Mouse (Mus musculus): ENCODE data around the gene Mymx.

The Mymx gene

DNA sequence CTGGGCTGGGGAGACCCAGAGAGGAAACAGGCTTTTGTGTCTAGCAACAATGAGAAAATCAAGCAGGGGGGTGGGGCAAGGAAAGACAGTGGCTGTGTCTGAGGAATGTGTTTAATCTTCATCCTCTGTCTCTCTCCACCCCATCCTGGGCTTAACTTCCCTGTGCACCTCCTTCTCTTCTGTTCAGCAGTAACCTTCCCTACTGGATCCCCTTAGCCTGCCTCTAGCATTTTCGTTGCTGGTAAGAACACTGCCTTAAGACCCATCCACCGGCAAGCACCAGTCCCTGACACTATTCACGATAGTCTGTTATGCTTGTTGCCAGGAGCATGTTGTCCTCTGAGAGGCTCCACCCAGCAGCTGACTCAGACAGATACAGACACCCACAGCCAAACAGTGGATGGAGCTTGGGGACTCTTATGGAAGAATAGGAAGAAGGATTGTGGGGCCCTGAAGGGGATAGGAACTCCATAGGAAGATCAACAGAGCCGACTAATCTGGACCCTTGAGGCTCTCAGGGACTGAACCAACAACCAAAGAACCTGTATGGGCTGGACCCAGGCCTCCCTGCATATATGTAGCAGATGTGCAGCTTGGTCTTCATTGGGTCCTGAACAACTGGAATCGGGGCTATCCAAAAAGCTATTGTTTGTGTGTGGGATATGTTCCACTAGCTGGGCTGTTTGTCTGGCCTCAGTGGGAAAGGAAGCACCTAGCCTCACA, 8.4 kb upstream of the Mymx start:
- no peak for DNase-seq

DNA sequence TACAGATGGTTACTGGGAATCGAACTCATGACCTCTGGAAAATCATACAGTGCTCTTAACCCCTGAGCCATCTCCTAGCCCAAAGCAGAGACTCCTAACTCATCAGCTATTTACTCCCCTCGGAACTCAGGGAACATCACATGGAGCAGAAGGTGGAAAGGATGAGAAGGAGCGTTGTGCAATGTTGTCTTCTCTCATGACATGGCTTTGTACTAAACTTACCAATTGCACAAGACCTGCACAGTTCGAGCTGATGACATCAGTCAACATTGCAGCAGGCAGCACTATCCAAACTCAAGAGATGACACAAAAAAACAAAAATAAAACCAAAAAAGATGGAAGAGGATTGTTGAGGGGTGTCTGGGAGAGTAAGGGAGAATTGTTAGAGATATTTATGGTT, 6.5 kb upstream of the Mymx start:
- no peak for DNase-seq

DNA sequence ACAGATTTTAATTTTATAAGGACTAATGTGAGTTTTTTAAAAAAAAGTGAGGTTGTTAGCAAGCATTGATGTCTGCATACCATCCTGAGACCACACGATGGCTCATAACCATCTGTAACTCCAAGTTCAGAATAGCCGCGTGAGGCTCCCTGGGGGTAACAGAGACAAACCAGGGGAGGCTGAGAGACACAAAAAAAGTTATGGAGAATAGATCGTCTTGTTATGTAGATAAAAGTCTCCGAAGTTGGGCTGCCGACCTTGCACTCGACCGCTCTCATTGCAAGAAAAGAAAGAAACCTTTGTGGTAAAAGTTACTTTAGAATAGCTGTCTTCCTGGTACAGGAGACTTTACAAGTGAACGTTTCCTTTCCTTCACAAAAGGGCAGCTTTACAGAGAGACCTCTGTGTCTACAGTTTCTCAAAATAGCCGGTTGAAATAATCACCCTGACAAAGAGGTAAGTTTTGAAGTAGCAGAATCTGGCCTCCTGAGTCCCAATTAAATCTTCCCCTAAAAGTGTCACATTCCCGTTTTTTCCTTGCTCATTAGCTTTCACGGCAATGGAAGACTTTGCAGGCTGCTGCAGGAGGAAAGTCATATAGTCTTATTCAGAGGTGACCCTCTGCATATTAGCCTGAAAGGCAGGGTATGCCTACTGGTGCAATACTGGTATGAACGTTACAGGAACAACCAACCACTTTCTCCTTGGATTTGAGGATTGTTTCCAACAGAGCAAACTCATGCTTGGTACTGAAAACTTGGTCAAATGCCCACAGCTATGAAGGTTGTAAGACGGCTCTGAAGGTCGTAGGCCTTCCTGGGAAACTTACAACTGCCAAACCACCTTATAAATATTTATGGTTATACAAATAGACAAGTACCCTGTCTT, 5.3 kb upstream of the Mymx start:
- no peak for DNase-seq

DNA sequence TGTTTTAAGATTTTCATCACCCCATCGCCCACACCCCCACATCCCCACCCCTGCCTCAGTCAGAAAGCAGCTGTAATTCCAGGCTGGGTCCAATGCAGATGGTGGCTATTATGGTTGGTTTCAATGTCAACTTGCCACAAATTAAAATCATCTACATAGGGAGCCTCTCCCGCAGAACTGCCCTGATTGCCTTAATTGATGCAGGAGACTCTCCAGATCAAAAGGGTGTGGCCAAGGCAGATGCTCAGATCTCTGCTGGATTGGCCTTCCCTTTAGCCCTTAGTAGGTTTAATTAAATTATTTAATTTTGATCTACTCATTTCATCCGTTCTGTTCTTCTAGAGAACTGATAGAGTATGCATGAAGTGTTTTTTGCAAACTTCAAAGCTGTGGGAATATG, 1.1 kb upstream of the Mymx start:
- DNase-seq = no peak

DNA sequence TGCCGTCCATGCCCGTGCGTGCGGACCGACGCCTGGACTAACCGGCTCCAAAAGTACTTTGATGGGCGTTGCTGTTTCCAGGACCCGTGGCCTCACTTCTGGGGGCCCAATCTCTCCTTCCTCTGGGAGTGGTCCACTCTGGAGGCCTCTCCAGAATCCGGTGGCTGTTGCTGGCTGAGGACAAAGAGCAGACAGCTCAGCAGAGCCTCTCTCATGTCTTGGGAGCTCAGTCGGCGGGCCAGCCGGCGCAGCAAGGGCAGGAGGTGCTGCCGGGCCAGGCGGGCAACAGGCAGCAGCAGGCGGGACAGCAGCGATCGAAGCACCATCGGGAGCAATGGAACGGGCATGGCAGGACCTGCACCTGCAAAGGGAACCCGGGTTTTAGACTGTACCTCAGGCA, 577 bp downstream of the Mymx start:
- no peak for DNase-seq

DNA sequence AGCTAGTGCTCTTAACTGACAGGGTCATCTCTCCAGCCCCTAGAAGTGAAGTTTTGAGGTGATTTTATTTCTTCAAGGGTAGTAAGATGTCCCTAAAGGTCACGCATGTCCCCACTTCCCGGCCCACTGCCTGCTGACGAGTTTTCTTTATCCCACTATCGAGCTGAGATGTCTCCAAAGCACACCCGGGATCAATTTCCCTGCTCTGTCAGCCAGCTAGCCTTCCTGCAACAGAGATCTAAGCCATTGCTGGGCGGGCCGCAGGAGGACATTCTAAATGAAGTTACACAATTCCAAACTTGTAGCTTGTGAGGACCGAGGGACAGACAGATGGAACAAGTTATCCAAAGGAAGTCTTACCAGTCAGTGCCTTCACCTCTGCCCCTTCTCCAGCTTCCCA, 1.6 kb downstream of the Mymx start:
- no peak for DNase-seq

DNA sequence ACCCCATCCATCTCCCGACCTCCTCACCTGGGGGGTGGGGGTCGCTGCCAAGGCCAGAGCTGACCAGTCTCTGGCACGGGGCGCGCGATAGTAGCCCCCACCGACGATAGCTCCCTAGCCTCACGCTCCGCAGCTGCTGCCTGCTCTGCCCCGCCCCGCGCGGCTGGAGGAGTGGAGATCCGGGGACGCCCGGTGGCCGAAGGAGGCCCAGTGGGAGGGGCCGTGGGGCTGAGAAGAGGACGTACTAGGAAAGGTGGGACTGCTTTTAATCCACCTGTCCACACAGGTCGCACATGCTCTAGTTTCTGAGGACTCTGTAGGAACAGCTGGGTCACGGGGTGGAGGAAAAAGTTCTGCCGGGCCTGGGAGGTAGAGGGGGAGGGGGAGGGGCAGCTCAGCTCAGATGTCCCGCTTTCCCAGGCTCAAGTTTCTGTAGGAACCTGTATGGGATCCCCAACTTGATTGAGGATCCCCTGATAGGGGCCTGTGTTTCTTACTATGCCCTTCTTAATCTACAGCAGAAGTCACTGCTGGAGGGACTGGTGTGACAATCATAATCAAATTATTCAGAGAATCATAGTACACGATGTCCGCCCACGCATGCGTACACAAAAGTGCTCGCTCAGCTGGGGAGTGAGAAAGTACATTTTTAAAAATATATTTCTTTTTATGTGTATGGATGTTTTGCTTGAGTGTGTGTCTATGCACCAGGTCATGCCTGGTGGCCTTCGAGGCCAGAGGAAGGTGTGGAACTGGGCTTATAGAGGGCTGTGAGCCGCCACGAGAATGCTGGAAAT, 2.3 kb downstream of the Mymx start, which contains the start of gene Slc29a1:
Gene Slc29a1 (minus strand): TSS at position 161 of the 797 bp plus-strand sequence.
- DNase-seq = peak; percentile 48

DNA sequence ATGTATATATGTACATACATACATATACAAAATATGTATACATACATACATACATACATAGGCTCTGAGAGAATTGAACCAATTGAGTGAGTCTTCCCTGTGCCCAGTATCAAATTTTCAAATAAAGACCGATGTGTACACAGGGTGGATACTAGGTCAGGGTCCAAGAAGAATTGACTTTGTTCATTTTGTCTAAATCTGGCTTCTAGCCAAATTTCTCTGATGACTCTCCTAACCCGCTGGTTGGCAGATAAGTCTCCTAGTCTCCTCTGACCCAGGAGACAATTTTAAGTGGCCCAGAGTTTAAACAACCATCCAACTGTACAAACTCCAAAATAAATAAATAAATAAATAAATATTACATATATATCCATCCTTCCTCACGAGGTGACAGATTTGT, 3.0 kb downstream of the Mymx start:
- no peak for DNase-seq

DNA sequence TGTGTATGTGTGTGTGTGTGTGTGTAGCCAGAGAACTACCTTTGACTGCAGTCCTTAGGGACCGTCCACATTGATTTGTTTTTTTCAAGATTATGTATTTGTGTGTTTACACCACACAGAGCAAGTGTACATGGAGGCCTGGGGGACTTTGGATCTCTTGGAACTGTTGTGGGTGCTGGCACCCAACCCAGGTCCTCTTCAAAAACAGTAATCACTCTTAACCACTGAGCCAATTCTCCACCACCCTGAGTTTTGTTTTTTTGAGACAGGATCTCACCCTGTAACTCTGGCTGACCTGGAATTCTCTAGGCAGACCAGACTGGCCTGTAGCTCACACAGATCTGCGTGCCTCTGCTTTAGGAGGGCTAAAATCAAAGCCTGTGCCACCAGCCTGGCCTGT, 3.5 kb downstream of the Mymx start:
- no peak for DNase-seq

DNA sequence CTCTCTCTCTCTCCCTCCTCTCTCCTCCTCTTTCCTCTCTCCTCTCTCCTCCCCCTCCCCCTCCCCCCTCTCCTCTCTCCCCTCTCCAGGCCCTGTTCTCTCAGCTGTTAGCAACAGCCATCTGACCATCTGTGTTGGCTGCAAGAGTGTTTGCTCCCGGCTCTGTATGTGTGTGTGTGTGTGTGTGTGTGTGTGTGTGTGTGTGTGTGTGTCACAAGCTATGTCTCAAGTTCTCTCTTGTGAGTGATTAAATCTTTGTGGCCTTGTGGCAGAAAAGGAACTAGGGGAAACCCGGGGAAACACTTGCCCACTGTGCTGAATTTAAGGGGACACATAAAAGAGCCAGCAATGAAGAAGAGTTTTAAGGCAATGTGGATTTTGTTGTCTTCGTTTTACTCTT, 4.1 kb downstream of the Mymx start:
- DNase-seq = no peak

DNA sequence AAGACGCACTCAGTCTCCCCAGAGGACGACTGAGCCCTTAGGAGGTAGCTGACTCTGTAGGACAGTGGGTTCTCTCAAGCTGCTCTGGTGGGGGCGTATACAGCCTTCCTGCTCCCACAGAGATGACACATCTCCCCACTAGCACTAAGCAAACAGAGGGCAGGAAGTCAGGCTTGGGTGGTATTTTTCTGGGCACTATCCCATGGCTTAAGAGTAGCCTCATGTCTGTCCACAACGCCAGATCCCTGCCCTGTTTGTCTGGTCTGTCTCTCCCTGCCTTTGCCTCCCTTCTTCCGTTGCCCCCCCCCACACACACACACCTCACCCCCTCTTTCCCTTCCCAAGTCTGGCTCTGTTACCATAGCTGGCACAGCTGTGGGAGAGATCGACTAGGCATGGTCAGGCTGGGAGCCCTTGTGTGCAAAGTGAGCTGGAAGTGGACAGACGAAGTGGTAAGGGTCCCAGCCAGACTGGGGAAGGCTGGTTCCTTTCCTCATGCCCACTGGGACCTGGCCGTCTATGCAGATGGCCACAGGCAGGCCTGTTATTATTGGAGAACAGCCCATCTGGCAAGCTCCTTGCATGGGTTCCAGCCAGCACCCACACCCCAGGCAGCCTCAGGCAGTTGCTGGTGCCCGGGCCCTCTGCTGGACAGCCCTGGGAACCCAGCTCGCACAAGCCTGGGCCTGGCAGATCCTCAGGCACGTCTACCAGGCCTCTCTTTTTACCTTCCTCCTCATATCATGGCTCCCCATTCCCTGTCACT, 5.1 kb downstream of the Mymx start:
- peak; percentile 82 for DNase-seq

DNA sequence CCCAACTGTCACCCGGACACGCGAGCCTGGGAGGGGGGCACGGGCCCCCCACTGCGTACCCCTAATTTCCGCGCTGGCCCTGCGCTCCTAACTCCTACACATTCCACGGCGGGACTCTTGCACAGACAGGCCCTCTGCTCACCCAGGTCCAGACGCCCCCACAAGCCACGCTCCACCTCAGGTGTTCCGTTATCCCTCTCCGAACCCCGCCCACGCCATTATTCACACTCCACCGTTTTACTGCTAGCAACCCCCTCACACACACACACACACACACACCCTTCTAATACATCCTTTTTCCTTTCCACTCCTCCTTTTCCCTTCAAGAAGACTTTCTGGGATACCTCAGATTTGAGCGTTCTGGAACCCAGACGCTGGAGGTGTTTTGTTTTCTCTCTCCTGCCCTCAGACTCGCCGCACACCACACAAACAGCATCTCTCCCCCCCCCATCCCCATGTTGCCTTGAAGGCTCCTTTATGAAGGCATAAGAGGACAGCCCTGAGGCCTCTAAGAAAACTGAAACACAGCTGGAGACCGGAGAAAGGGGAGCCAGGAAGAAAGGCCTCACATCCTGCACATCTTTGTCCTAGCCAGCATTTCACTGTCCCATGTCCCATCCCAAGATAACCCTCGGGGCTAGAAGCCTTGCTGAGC, 6.0 kb downstream of the Mymx start:
- no peak for DNase-seq

DNA sequence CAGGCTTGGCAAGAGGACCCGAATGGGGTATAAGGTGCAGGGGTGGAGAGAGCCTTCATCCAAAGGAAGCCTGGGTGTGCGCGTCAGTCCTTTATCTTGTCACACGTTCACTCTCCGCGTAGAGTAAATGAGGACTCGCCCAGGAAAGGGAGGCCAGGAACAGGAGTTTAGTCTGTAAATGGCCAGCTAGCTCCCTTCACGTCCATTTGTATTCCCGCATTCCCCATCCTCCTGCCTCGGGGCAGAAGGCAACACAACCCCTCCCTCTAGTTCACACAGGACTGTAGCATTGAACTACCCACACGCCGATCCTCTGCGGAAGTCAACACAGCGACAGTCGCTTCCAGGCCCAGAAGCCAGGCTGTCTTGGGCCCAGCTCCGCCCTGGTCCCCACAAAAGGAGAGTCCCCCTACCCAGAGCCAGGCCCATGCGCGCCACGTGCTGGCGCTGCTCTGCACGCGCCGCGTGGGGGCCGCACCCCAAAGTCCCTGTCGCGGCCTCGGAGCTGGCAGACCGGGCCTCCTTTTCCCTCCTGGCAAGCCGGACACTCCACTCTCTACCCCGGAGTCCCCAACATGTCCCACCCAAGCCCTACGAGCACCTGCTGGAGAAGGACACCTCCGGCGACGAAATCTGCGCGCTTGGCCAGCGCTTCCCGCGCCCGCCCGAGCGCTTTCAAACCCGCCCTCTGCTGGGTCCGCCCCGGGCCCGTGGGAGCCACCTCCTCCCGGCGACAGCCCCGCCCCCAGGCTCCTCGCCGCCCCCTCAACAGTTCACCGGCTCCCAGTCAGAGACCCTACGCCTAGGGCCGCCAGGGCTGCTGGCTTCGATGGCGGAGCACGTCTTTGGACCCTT, 6.8 kb downstream of the Mymx start:
- DNase-seq = peak; percentile 93

DNA sequence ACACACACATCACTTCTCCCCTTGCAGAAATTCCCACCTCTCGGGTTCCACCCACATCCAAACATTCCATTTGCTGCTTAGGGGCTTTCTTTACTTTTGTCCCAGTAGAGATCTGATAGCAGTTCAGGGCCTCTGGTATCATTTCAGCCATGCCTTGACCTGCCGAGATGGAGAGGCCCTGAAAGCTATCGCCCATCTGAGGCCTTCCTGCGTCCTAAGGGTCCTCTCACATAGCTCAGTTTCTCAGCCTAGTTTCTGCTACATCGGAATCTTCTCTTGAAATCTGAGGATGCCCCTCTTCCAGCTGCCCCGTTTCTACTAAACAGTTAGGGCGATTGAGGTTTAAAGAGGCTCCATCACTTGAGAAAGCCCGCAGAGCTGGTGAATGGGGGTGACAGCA, 7.7 kb downstream of the Mymx start:
- peak; percentile 10 for DNase-seq

DNA sequence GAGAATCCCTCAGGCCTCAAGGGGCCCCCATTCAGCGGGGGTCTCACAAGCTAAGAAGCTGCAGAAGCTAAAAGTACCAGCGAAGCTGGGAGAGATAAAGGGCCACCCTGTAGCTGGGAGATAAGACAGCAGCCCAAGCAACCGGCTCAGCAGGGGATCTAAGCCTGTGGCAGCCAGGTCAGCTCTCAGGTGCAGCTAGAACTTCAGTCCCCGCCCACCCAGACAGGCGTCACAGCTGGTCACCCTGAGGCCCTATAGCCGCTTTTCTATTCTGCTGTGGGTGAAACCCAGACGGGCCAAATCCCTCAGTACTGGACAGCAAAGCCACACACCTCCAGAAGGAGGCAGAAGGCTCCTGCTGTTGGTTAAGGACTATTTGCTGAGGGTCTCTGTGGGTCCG, 8.4 kb downstream of the Mymx start:
- DNase-seq = peak; percentile 41

DNA sequence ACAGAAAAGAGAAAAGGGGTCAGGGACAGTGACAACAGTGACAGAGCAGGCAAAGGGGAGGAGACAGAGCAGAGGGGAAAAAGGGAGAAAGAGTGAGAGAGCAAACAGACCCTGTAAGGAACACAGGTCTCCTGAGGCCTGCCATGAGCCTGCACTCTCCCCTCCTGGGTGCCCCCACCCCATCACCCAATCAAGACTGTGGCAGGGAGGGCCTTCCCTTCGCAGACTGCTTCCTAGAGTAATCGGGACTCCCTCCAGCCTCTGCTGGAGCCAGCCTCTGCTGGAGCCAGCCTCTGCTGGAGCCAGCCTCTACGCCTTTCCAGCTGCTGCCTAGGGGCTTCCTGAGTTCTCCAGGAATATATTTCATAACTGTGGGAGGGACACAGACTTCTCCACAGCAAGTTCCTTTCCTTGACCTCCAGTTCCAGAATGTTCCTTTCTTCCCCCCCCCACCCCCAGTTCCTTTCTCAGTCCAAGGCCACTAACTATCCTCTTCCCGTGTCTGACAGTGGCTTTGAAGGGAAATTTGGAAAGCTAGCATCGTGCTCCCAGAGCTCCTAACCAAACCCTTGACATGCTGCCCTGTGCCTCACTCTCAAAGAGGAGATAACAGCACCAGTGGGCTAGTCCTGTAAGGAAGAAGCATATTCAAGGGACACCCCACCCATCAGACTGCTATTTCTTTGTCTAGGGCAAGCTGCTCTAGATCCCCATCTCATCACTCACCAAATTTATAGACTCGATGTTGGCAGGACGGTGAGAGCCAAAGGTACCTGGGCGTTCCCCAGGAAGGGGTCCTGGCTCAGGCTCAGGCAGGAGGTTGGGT, 9.1 kb downstream of the Mymx start:
- DNase-seq = peak; percentile 40

DNA sequence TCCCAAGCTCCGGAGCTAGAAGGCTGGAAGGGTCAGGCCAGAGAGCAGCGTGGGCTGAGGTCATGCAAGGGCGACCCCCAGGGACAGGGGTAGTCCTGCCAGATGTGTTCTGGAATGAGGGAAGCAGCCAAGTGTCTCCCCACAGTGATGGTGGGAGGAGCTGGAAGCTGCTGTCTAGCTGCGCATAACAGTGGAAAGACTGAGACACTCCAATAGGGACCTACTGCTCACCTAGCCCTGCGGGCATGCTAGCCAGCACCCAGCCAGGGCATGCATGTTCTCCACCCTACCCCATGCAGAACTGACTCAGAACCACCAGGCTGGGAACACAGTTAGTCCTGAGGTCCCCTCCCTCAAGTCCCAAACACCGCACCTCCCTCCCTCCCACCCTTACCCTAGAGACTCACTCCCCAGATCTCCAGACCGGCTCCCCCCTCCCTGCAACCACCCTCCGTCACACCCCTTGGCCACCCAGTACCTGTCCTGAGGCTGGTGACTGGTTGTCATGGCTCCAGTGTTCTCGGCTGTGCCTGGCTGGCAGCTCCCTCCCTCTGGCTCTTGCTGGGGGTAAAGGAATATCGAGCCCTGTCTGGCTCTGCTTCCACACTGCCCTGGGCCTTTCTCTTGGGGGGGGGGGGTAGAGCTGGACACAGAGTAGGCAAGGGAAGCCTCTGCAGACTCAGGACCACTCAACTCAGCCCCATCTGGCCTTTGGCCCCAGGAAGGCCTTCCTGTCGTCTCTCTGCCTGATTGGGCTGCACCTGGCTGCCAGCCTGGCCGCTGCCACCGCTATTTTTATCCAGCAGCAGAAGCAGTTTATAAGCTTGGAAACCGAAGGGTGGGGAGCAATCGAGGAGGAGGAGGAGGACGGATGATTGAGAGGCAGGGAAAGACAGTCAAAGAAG, 9.9 kb downstream of the Mymx start:
- peak; percentile 38 for DNase-seq

DNA sequence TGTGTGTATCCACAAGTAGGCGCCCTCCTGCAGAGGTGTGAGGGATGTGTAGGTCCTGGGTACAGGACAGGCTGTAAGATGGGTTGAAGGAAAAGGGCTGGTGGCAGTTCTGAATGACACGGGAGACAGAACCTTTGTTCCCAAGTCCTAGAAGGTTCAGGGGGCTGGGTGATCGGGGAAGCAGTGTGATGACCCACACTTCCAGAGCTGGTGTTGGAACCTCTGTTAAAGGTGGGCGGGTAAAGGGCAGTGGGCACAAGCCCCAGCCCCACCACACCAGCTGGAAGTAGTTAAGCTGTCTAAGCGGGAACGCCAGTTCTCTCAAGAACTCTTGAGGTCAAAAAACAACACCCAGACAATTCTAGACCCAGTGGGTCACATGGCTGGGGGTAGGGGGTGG, 11.5 kb downstream of the Mymx start:
- DNase-seq = peak; percentile 7

DNA sequence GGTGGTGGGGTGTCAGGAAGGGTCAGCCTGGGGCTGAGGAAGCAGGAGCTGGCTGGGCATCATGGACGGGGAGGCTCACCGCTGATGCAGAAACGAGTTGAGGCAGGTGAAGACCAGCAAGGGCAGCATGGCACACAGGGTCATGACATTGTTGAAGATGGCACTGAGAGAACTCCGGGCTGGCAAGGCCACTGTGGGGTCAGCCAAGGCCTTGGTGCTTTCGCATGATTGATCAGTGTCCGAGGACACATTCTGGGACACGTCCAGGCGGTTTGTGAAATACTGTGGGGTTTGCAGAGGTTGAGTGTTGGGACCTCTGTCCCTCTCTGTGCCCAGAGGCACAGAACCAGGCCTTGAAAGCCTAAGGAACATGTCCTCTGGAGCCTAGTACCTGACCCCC, 12.1 kb downstream of the Mymx start:
- DNase-seq = peak; percentile 5
